Mouse (Mus musculus): ENCODE results near the gene Eif2b4. TPM values are rescaled to one million over a fixed set of nuclear protein-coding genes. Genes with fewer than 3 reads are reported as not detected.

Eif2b4 gene
- polyA plus RNA-seq, 1 experiment from 2014 or later: 76.1 TPM

DNA sequence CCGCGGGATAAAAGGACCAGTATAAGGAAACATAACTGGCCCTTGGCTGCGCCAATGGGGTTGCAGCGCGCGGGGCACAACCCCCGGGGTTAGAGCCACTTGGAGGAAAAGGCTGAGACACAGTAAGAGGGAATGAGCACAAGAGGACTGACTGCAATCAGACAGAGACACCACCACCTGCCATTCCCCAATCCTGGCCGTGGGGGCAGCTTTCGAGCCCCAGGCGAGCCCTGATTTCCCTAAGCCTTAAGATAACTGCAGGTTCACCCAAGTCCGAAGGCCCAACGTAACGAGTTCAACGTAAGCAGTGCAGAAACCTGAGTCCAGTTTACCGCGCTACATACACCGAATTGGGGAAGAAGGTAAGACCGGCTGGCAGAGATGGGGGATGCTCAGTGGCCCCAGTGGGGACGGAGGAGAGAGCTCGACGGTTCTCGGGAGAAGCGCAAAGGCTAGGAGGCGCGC is 13.9 kb downstream of the Eif2b4 start:
- Histone ChIP-seq H3K9ac (replicated peaks; ENCODE audit: low read length) (peak overlapping the region; percentile 91), H3K4me3 (ENCODE audit: low read length) (peak overlapping the region; percentile 99), H3K36me3 (ENCODE audit: insufficient read depth, low read length) (0 out of 2 replicates have a peak, but pooled peaks cover under 1% of the 10 kb centered on the region), H3K4me1 (ENCODE audit: insufficient read depth, low read length) (peaks cover 8% of the 10 kb centered on the region), H3K27me3 (ENCODE audit: insufficient read depth, low read length) (no peaks in the 10 kb centered on the region), H3K4me2 (replicated peaks; ENCODE audit: low read depth, low read length) (peak overlapping the region; percentile 93), H3K9me3 (ENCODE audit: low read length) (no peaks in the 10 kb centered on the region), H3K27ac (ENCODE audit: low read length) (peak overlapping the region; percentile 99)
- ATAC-seq (ENCODE audit: low FRiP score, low TSS enrichment): peak; percentile 62
- WGBS: under 1% methylated on average over 25 of the region's 25 CpGs

DNA sequence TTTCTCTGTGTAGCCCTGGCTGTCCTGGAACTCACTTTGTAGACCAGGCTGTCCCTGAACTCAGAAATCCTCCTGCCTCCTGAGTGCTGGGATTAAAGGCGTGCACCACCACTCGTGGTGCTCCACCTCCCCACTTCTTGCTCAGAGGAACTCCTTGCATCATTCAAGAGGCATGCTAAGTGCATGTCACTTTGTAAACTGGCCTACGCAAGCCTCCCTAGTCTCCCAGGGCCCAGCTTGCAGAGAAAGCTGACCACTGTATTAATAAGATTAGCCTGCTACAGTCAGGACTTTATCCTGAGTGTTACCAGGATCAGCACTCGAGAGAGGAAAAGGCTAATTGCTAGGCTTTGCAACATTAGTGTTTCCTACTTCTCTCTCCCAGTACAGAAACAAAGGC is 24.6 kb downstream of the Eif2b4 start:
- H3K4me1 ChIP-seq (ENCODE audit: insufficient read depth, low read length): no peaks in the 10 kb centered on the region
- no peak overlapping the region for H3K9ac ChIP-seq (replicated peaks; ENCODE audit: low read length)
- no peak overlapping the region for H3K4me3 ChIP-seq (ENCODE audit: low read length)
- H3K27ac ChIP-seq (ENCODE audit: low read length): no peak overlapping the region
- no peak for ATAC-seq (ENCODE audit: low FRiP score, low TSS enrichment)
- peaks cover 78% of the 10 kb centered on the region for H3K36me3 ChIP-seq (ENCODE audit: insufficient read depth, low read length)
- H3K4me2 ChIP-seq (replicated peaks; ENCODE audit: low read depth, low read length): no peak overlapping the region
- 91% methylated on average over 4 of the region's 4 CpGs for WGBS
- H3K27me3 ChIP-seq (ENCODE audit: insufficient read depth, low read length): no peaks in the 10 kb centered on the region
- H3K9me3 ChIP-seq (ENCODE audit: low read length): no peaks in the 10 kb centered on the region

DNA sequence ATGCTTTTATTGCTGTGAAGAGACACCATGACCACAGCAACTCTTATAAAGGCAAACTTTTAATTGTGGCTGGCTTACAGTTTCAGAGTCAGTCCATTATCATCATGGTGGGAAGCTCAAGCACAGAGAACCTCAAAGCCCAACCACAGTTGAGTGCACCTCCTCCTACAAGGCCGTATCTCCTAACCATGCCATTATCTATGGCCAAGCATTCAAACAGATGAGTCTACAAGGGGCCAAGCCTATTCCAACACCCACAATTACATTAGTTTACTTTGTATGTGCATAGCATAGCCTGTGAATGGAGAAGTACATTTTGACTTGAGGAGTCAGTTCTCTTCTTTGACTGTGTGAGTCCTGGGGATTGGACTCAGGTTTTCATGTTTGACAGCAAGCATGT is 28.4 kb downstream of the Eif2b4 start:
- no peaks in the 10 kb centered on the region for H3K4me1 ChIP-seq (ENCODE audit: insufficient read depth, low read length)
- H3K27ac ChIP-seq (ENCODE audit: low read length): no peak overlapping the region
- no peaks in the 10 kb centered on the region for H3K9me3 ChIP-seq (ENCODE audit: low read length)
- H3K27me3 ChIP-seq (ENCODE audit: insufficient read depth, low read length): no peaks in the 10 kb centered on the region
- no peak overlapping the region for H3K9ac ChIP-seq (replicated peaks; ENCODE audit: low read length)
- WGBS: 96% methylated on average over 1 of the region's 1 CpGs
- peaks cover 72% of the 10 kb centered on the region for H3K36me3 ChIP-seq (ENCODE audit: insufficient read depth, low read length)
- no peak overlapping the region for H3K4me3 ChIP-seq (ENCODE audit: low read length)
- ATAC-seq (ENCODE audit: low FRiP score, low TSS enrichment): no peak
- no peak overlapping the region for H3K4me2 ChIP-seq (replicated peaks; ENCODE audit: low read depth, low read length)

DNA sequence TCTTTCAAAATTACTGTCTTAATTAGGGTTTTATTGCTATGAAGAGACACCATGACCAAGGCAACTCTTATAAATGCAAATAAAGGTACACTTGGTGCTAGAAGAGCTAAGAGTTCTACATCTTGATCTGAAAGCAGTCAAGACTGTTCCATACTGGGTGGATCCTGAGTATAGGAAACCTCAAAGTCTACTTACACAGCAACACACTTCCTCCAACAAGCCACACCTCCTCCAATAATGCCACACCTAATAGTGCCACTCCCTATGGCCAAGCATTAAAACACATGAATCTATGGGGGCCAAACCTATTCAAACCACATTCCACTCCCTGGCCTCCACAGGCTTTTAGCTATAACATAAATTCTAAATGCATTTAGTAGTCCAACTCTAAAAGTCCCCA is 30.8 kb downstream of the Eif2b4 start:
- Histone ChIP-seq H3K4me1 (ENCODE audit: insufficient read depth, low read length) (no peaks in the 10 kb centered on the region), H3K27ac (ENCODE audit: low read length) (no peak overlapping the region), H3K27me3 (ENCODE audit: insufficient read depth, low read length) (no peaks in the 10 kb centered on the region), H3K4me2 (replicated peaks; ENCODE audit: low read depth, low read length) (no peak overlapping the region), H3K36me3 (ENCODE audit: insufficient read depth, low read length) (peaks cover 73% of the 10 kb centered on the region), H3K9me3 (ENCODE audit: low read length) (no peaks in the 10 kb centered on the region), H3K4me3 (ENCODE audit: low read length) (no peak overlapping the region), H3K9ac (replicated peaks; ENCODE audit: low read length) (no peak overlapping the region)
- ATAC-seq (ENCODE audit: low FRiP score, low TSS enrichment): no peak

DNA sequence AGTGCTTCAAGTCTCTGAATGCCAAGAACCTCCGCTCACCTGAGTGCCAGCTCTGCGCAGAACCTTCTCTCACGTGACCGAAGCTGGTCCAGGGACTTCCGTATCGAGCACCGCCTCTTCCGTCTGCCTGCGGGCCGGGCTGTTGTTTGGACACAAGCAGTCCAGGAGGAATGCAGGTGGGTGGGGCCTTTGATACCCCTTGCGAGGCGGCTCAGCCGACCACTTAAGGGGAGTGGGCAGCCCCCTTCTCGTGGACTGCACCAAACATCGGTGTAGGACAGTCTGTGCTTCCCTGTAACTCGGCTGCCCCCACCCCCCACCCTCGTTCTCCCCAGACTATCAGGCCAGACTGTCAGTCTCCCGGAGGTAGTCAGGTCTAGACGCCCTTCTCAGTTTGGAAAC is 39.1 kb downstream of the Eif2b4 start, which contains the start of gene Mpv17:
Gene Mpv17 (minus strand): TSS at position 100 of the 402 bp plus-strand sequence.
- H3K4me2 ChIP-seq (replicated peaks; ENCODE audit: low read depth, low read length): peak within 1 kb of the TSS; percentile 93
- peaks cover 13% of the 10 kb centered on the region for H3K4me1 ChIP-seq (ENCODE audit: insufficient read depth, low read length)
- H3K9ac ChIP-seq (replicated peaks; ENCODE audit: low read length): peak within 1 kb of the TSS; percentile 75
- H3K4me3 ChIP-seq (ENCODE audit: low read length): peak within 1 kb of the TSS; percentile 68
- no peaks in the 10 kb centered on the region for H3K9me3 ChIP-seq (ENCODE audit: low read length)
- ATAC-seq (ENCODE audit: low FRiP score, low TSS enrichment): peak; percentile 96
- peak within 1 kb of the TSS; percentile 61 for H3K27ac ChIP-seq (ENCODE audit: low read length)
- H3K36me3 ChIP-seq (ENCODE audit: insufficient read depth, low read length): peaks cover 24% of the 10 kb centered on the region
- under 1% methylated on average over 19 of the region's 19 CpGs for WGBS
- H3K27me3 ChIP-seq (ENCODE audit: insufficient read depth, low read length): no peaks in the 10 kb centered on the region

DNA sequence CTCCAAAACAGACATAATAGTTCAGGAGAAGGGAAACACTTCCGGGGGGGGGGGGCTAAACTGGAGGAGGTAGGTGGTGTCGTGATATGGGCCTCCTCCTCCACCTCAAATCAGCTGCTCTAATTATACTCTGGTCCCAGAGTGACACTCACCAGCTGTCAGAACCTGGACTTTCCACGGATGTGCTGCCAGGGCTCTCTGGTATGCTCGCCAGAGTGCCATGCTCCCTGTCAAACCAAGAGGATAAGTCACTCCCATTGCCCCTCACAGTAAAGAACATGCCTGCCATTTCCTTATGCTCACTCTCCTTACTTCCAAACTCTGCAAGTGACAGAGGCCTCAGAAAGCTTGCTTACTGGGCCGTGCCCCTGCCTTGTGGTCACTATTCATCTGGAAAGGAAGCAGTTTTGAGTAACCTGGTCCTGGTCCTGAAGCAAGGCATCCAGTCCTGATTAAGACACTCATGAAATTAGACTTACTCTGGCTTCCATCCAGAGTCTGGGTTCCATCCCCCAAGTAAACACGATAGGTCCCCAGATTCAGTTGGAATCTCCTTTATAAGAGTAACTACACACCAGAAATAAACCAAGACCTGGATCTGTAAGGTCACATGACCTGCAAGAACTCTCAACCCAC is 39.6 kb downstream of the Eif2b4 start:
- peak overlapping the region; percentile 11; the same call in 1 of the 2 replicates for H3K27ac ChIP-seq (ENCODE audit: low read length)
- H3K4me1 ChIP-seq (ENCODE audit: insufficient read depth, low read length): peaks cover 13% of the 10 kb centered on the region
- peaks cover 18% of the 10 kb centered on the region for H3K36me3 ChIP-seq (ENCODE audit: insufficient read depth, low read length)
- H3K9ac ChIP-seq (replicated peaks; ENCODE audit: low read length): peak overlapping the region; percentile 75
- no peaks in the 10 kb centered on the region for H3K9me3 ChIP-seq (ENCODE audit: low read length)
- peak; percentile 25; the same call in 1 of the 2 replicates for ATAC-seq (ENCODE audit: low FRiP score, low TSS enrichment)
- H3K27me3 ChIP-seq (ENCODE audit: insufficient read depth, low read length): no peaks in the 10 kb centered on the region
- H3K4me3 ChIP-seq (ENCODE audit: low read length): peak overlapping the region; percentile 68
- H3K4me2 ChIP-seq (replicated peaks; ENCODE audit: low read depth, low read length): peak overlapping the region; percentile 93
- WGBS: 17% methylated on average over 6 of the region's 6 CpGs

DNA sequence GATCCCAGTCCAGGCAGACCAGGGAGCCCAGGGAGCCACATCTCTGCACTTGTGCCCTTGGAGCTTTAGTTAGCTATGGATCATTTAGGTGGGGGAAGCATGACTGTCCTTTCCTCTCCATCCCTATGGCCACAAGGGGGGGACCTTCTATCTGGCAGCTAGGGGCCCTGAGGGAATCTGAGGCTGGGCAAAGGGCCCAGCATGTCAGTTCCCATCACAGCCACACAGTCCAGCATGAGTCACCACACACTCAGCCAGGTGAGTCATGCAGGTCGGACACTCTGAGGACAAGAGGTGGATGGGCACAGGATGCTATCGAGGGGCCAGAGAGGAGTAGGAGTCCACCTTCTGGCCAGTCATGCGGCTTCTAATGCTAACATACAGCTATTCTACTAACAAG is 41.5 kb downstream of the Eif2b4 start:
- Histone ChIP-seq H3K4me1 (ENCODE audit: insufficient read depth, low read length) (peaks cover 13% of the 10 kb centered on the region), H3K36me3 (ENCODE audit: insufficient read depth, low read length) (peaks cover under 1% of the 10 kb centered on the region), H3K4me2 (replicated peaks; ENCODE audit: low read depth, low read length) (no peak overlapping the region), H3K9ac (replicated peaks; ENCODE audit: low read length) (no peak overlapping the region), H3K27ac (ENCODE audit: low read length) (no peak overlapping the region), H3K9me3 (ENCODE audit: low read length) (no peaks in the 10 kb centered on the region), H3K4me3 (ENCODE audit: low read length) (no peak overlapping the region), H3K27me3 (ENCODE audit: insufficient read depth, low read length) (no peaks in the 10 kb centered on the region)
- 93% methylated on average over 3 of the region's 3 CpGs for WGBS
- ATAC-seq (ENCODE audit: low FRiP score, low TSS enrichment): no peak

DNA sequence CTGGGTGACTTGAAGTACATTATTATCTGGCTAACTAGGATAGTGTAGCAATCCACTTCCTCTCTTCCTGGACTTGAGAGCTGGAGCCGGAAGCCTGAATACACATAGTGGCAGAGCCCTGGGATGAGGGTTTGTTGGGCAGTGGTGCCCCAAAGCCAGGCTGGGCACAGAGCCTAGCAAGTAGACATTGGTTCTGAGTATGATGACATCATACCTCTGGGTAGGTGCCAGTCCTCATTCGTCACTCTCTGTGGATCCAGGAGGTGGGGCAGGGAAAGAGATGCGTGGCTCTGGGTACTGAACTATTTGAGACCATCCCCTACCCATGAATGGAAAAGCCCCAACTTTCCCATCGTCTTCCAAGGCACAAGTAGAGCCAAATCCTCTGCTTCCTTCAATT is 43.4 kb downstream of the Eif2b4 start:
- no peak for ATAC-seq (ENCODE audit: low FRiP score, low TSS enrichment)

DNA sequence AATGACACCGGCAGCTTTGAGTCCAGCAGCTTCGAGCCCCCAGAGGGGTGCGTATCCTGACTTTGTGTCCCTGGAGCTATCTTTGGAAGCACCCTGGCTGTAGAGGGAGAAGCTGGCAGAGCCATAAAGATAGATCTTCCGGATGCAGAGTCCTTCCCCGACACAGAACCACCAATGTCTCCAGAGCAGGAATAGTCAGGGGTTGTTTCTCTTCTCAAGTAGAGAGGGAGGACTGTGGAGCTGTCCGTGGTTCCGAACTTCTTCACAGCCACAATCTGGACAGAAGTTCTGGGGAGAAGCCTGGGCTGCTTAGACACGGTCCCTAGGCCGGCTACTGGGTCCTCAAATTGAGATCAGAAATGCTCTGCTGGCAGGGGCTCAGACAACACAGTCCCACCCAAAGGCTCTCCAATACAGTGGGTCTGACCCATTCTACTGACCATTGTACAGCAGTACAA is 54.2 kb downstream of the Eif2b4 start:
- no peaks in the 10 kb centered on the region for H3K9me3 ChIP-seq (ENCODE audit: low read length)
- H3K4me2 ChIP-seq (replicated peaks; ENCODE audit: low read depth, low read length): peak overlapping the region; percentile 52; the same call in 1 of the 2 replicates
- 5% methylated on average over 9 of the region's 9 CpGs for WGBS
- H3K36me3 ChIP-seq (ENCODE audit: insufficient read depth, low read length): peaks cover 12% of the 10 kb centered on the region
- H3K27ac ChIP-seq (ENCODE audit: low read length): no peak overlapping the region
- H3K4me1 ChIP-seq (ENCODE audit: insufficient read depth, low read length): peaks cover 15% of the 10 kb centered on the region
- peaks cover 56% of the 10 kb centered on the region for H3K27me3 ChIP-seq (ENCODE audit: insufficient read depth, low read length)
- H3K4me3 ChIP-seq (ENCODE audit: low read length): no peak overlapping the region
- H3K9ac ChIP-seq (replicated peaks; ENCODE audit: low read length): no peak overlapping the region
- no peak for ATAC-seq (ENCODE audit: low FRiP score, low TSS enrichment)

More for the DNA sequence above, 43.4 kb downstream of the Eif2b4 start:
- peaks cover 11% of the 10 kb centered on the region for H3K4me1 ChIP-seq (ENCODE audit: insufficient read depth, low read length)
- H3K9me3 ChIP-seq (ENCODE audit: low read length): no peaks in the 10 kb centered on the region
- no peak overlapping the region for H3K4me2 ChIP-seq (replicated peaks; ENCODE audit: low read depth, low read length)
- H3K36me3 ChIP-seq (ENCODE audit: insufficient read depth, low read length): peaks cover 5% of the 10 kb centered on the region
- H3K4me3 ChIP-seq (ENCODE audit: low read length): no peak overlapping the region
- H3K27ac ChIP-seq (ENCODE audit: low read length): no peak overlapping the region
- no peak overlapping the region for H3K9ac ChIP-seq (replicated peaks; ENCODE audit: low read length)
- 93% methylated on average over 4 of the region's 4 CpGs for WGBS
- no peaks in the 10 kb centered on the region for H3K27me3 ChIP-seq (ENCODE audit: insufficient read depth, low read length)

DNA sequence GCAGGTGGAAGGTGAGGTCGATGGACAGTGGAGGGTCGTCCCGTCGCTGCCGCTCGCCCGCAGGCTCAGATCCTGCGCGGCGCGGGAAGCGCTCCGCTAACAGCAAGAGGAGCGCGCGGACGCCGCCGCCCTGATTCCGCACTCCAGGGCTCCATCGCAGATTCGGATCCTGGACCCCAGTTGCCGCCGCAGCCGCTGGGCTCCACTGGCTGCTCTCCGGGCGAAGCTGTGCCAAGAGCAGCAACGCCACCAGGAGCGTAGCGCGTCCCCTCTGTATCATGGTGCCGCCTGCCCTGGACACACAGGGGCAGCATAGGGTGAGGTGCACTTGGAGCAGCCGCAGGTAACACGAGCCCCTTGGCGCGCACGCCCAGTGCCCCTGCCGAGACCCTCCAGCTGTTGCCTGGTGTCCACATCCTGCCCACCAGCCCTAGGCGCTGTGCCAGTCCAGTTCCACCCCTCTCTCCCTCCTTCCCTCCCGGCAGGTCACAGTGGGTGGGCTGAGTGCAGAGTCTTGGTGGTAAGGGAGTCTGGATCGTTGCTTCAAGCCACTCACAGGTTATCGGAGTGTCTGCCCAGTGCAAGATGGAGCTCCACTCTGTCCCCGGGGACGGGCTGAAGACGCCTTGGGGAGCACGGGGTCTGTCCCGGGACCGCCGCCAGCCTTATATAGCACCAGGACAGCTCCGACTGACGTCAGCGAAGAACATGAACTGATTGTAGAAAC is 54.8 kb downstream of the Eif2b4 start, which contains the start of gene Ucn:
Gene Ucn (minus strand): TSS at position 589 of the 727 bp plus-strand sequence.
- ATAC-seq (ENCODE audit: low FRiP score, low TSS enrichment): peak; percentile 27
- peaks cover 15% of the 10 kb centered on the region for H3K4me1 ChIP-seq (ENCODE audit: insufficient read depth, low read length)
- H3K27ac ChIP-seq (ENCODE audit: low read length): no peak within 1 kb of the TSS
- 0 out of 2 replicates have a peak within 1 kb of the TSS, but pooled peaks have one; percentile 4 for H3K9ac ChIP-seq (replicated peaks; ENCODE audit: low read length)
- H3K9me3 ChIP-seq (ENCODE audit: low read length): no peaks in the 10 kb centered on the region
- H3K27me3 ChIP-seq (ENCODE audit: insufficient read depth, low read length): peaks cover 58% of the 10 kb centered on the region
- under 1% methylated on average over 52 of the region's 52 CpGs for WGBS
- H3K36me3 ChIP-seq (ENCODE audit: insufficient read depth, low read length): peaks cover 11% of the 10 kb centered on the region
- peak within 1 kb of the TSS; percentile 52 for H3K4me2 ChIP-seq (replicated peaks; ENCODE audit: low read depth, low read length)
- peak within 1 kb of the TSS; percentile 32 for H3K4me3 ChIP-seq (ENCODE audit: low read length)
